Mouse (Mus musculus): Measurements from ENCODE around the gene Synj1. TPM values are rescaled to one million over a fixed set of nuclear protein-coding genes. Genes with fewer than 3 reads are reported as not detected.

The Synj1 gene
- polyA plus RNA-seq, 1 experiment, result 51.6 TPM

DNA sequence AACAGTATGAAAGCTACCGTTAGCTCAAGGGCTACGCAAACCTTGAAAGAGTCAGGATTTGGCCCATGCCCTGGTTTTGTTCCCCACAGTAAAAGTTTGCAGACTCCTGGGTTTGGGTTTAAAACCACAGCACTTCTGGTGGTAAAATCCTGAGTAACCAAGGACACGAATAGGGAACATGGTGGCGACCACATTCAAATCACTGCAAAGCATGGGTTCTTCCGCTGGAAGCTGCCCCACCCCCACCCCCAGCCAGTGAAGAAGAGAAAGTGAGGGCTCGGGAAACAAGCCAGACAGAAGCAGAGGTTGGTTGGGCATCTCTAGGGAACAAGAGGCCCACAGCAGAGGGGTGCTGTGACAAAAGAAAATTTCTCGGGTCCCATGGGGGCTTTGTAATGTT lies 103.9 kb downstream of the Synj1 start:
- Histone ChIP-seq H3K27me3 (ENCODE audit: control insufficient read depth, insufficient read depth, low read length) (no peaks in the 10 kb centered on the region), H3K36me3 (ENCODE audit: control insufficient read depth, insufficient read depth, low read length) (no peaks in the 10 kb centered on the region), H3K4me3 (ENCODE audit: control insufficient read depth, insufficient read depth, low read length) (no peak overlapping the region), H3K27ac (ENCODE audit: control insufficient read depth, insufficient read depth, low read length) (no peak overlapping the region), H3K4me1 (replicated peaks; ENCODE audit: control insufficient read depth, insufficient read depth, low read length) (no peaks in the 10 kb centered on the region)
- no peak for DNase-seq
- WGBS, result 24% methylated on average over 7 of the region's 7 CpGs
- TF ChIP-seq CTCF (IDR thresholded peaks at IDR 0.05; ENCODE audit: borderline replicate concordance, control insufficient read depth, extremely low read depth, insufficient read depth, low read length, poor library complexity), result no peak
- no peak for TF ChIP-seq POLR2A (IDR thresholded peaks at IDR 0.05; ENCODE audit: control insufficient read depth, extremely low read depth, insufficient read depth, low read length, poor library complexity)

DNA sequence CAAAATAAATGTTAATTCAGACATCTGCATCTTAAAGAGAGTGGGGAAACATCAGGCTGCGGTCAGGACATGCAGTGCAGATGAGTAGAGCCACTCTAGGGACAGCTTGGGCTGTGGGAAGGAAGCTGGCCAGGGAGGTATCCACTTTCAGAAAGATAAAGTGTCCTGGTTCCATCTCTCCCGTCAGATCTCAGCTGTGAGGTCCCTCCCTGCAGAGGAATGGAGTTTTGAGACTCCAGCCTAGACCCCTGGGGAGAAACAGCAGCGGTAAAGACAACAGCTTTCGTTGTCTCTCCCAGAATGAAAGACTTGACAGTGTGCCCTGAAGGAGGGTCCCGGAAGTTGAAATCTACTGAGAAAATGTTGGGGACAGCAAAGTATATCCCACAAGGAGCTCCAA lies 107.8 kb downstream of the Synj1 start:
- no peak for DNase-seq
- Histone ChIP-seq H3K4me1 (replicated peaks; ENCODE audit: control insufficient read depth, insufficient read depth, low read length) (no peaks in the 10 kb centered on the region), H3K27ac (ENCODE audit: control insufficient read depth, insufficient read depth, low read length) (no peak overlapping the region), H3K27me3 (ENCODE audit: control insufficient read depth, insufficient read depth, low read length) (no peaks in the 10 kb centered on the region), H3K4me3 (ENCODE audit: control insufficient read depth, insufficient read depth, low read length) (no peak overlapping the region), H3K36me3 (ENCODE audit: control insufficient read depth, insufficient read depth, low read length) (no peaks in the 10 kb centered on the region)
- TF ChIP-seq CTCF (IDR thresholded peaks at IDR 0.05; ENCODE audit: borderline replicate concordance, control insufficient read depth, extremely low read depth, insufficient read depth, low read length, poor library complexity) (no peak), POLR2A (IDR thresholded peaks at IDR 0.05; ENCODE audit: control insufficient read depth, extremely low read depth, insufficient read depth, low read length, poor library complexity) (no peak)
- WGBS, result 59% methylated on average over 5 of the region's 5 CpGs

GRCm38 (mm10) chr16:90901364-90901763 lies 109.7 kb downstream of the Synj1 start:
- no peaks in the 10 kb centered on the region for H3K27me3 ChIP-seq (ENCODE audit: control insufficient read depth, insufficient read depth, low read length)
- DNase-seq, result no peak
- H3K27ac ChIP-seq (ENCODE audit: control insufficient read depth, insufficient read depth, low read length), result no peak overlapping the region
- TF ChIP-seq CTCF (IDR thresholded peaks at IDR 0.05; ENCODE audit: borderline replicate concordance, control insufficient read depth, extremely low read depth, insufficient read depth, low read length, poor library complexity) (no peak), POLR2A (IDR thresholded peaks at IDR 0.05; ENCODE audit: control insufficient read depth, extremely low read depth, insufficient read depth, low read length, poor library complexity) (no peak)
- WGBS, result 46% methylated on average over 4 of the region's 4 CpGs
- no peaks in the 10 kb centered on the region for H3K4me1 ChIP-seq (replicated peaks; ENCODE audit: control insufficient read depth, insufficient read depth, low read length)
- no peaks in the 10 kb centered on the region for H3K36me3 ChIP-seq (ENCODE audit: control insufficient read depth, insufficient read depth, low read length)
- H3K4me3 ChIP-seq (ENCODE audit: control insufficient read depth, insufficient read depth, low read length), result no peak overlapping the region

DNA sequence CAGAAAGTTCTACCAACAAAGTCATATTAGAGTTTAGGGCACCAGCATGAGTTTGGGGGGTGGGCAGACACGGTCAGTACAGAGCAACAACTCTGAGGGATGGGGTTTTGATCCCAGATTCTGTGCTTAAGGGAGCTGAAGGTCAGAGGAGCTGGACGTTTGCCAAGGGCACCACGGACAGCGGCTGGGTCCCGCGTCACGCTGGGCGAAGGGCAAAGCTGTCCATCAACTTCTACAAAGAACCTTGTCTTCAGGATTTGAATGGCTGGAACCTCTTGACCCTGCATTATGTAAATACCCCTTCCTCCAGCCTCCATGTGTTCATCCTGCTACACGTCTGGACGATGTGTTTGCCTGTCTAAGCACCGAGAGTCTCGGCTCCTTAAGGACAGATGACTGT lies 111.6 kb downstream of the Synj1 start:
- H3K4me1 ChIP-seq (replicated peaks; ENCODE audit: control insufficient read depth, insufficient read depth, low read length), result no peaks in the 10 kb centered on the region
- TF ChIP-seq CTCF (IDR thresholded peaks at IDR 0.05; ENCODE audit: borderline replicate concordance, control insufficient read depth, extremely low read depth, insufficient read depth, low read length, poor library complexity), result no peak
- DNase-seq, result no peak
- no peak overlapping the region for H3K4me3 ChIP-seq (ENCODE audit: control insufficient read depth, insufficient read depth, low read length)
- WGBS, result 82% methylated on average over 12 of the region's 12 CpGs
- no peaks in the 10 kb centered on the region for H3K36me3 ChIP-seq (ENCODE audit: control insufficient read depth, insufficient read depth, low read length)
- no peaks in the 10 kb centered on the region for H3K27me3 ChIP-seq (ENCODE audit: control insufficient read depth, insufficient read depth, low read length)
- H3K27ac ChIP-seq (ENCODE audit: control insufficient read depth, insufficient read depth, low read length), result no peak overlapping the region

- no peak for DNase-seq
- H3K27me3 ChIP-seq (ENCODE audit: control insufficient read depth, insufficient read depth, low read length), result no peaks in the 10 kb centered on the region
- no peak overlapping the region for H3K27ac ChIP-seq (ENCODE audit: control insufficient read depth, insufficient read depth, low read length)
- no peaks in the 10 kb centered on the region for H3K36me3 ChIP-seq (ENCODE audit: control insufficient read depth, insufficient read depth, low read length)
- no peaks in the 10 kb centered on the region for H3K4me1 ChIP-seq (replicated peaks; ENCODE audit: control insufficient read depth, insufficient read depth, low read length)
- TF ChIP-seq CTCF (IDR thresholded peaks at IDR 0.05; ENCODE audit: borderline replicate concordance, control insufficient read depth, extremely low read depth, insufficient read depth, low read length, poor library complexity) (no peak), POLR2A (IDR thresholded peaks at IDR 0.05; ENCODE audit: control insufficient read depth, extremely low read depth, insufficient read depth, low read length, poor library complexity) (no peak)
- 95% methylated on average over 3 of the region's 3 CpGs for WGBS
- no peak overlapping the region for H3K4me3 ChIP-seq (ENCODE audit: control insufficient read depth, insufficient read depth, low read length)
Measured at GRCm38 (mm10) chr16:90897651-90898050, 113.5 kb downstream of the Synj1 start.

GRCm38 (mm10) chr16:90893792-90894191 lies 117.3 kb downstream of the Synj1 start:
- DNase-seq, result no peak
- WGBS, result 83% methylated on average over 9 of the region's 9 CpGs
- Histone ChIP-seq H3K36me3 (ENCODE audit: control insufficient read depth, insufficient read depth, low read length) (no peaks in the 10 kb centered on the region), H3K27ac (ENCODE audit: control insufficient read depth, insufficient read depth, low read length) (no peak overlapping the region), H3K4me1 (replicated peaks; ENCODE audit: control insufficient read depth, insufficient read depth, low read length) (no peaks in the 10 kb centered on the region), H3K27me3 (ENCODE audit: control insufficient read depth, insufficient read depth, low read length) (no peaks in the 10 kb centered on the region), H3K4me3 (ENCODE audit: control insufficient read depth, insufficient read depth, low read length) (no peak overlapping the region)
- TF ChIP-seq POLR2A (IDR thresholded peaks at IDR 0.05; ENCODE audit: control insufficient read depth, extremely low read depth, insufficient read depth, low read length, poor library complexity) (no peak), CTCF (IDR thresholded peaks at IDR 0.05; ENCODE audit: borderline replicate concordance, control insufficient read depth, extremely low read depth, insufficient read depth, low read length, poor library complexity) (no peak)

- TF ChIP-seq CTCF (IDR thresholded peaks at IDR 0.05; ENCODE audit: borderline replicate concordance, control insufficient read depth, extremely low read depth, insufficient read depth, low read length, poor library complexity) (no peak), POLR2A (IDR thresholded peaks at IDR 0.05; ENCODE audit: control insufficient read depth, extremely low read depth, insufficient read depth, low read length, poor library complexity) (no peak)
Measured at GRCm38 (mm10) chr16:90893019-90893418, 118.1 kb downstream of the Synj1 start.

More at GRCm38 (mm10) chr16:90893019-90893418, 118.1 kb downstream of the Synj1 start:
- H3K4me3 ChIP-seq (ENCODE audit: control insufficient read depth, insufficient read depth, low read length), result no peak overlapping the region
- no peak overlapping the region for H3K27ac ChIP-seq (ENCODE audit: control insufficient read depth, insufficient read depth, low read length)
- DNase-seq, result no peak
- no peaks in the 10 kb centered on the region for H3K36me3 ChIP-seq (ENCODE audit: control insufficient read depth, insufficient read depth, low read length)
- no peaks in the 10 kb centered on the region for H3K4me1 ChIP-seq (replicated peaks; ENCODE audit: control insufficient read depth, insufficient read depth, low read length)
- 76% methylated on average over 7 of the region's 7 CpGs for WGBS
- H3K27me3 ChIP-seq (ENCODE audit: control insufficient read depth, insufficient read depth, low read length), result no peaks in the 10 kb centered on the region

All from thymus, adult 2 months (tissue).